Comparison of ENCODE assay signal across 7 mouse cellular contexts in the genomic region with DNA sequence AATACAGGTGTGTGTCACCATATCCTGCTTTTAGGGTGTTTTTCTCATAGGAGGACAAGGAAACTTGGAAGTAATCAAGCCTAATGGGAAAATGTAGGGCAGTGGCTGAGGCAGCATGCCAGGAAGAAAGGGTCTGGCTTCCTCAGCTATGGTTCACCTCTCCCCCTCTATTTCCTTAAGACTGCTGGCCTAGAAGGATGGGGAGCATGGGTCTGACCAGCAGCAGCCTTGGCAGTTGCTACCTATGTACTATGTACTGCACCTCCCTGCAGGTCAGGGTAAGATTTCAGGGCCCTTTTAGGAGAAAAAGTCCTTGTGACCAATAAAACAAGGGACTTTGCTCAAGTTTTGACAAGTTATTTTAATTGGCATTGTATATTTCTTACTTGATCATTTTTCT. TPM values are rescaled to one million over a fixed set of nuclear protein-coding genes. Genes with fewer than 3 reads are reported as not detected.
DNase-seq lines count a peak whose midpoint lies in the region; ATAC-seq and TF ChIP-seq lines count a peak whose summit lies in the region.

No protein-coding gene starts in this region.

- no peak for TF ChIP-seq POLR2A in limb, embryonic 14.5 days (IDR thresholded peaks at IDR 0.05; ENCODE audit: borderline replicate concordance, extremely low read depth, insufficient read depth, insufficient read length)

- DNase-seq in lung, embryonic 14.5 days, result no peak
- DNase-seq in lung, postnatal 14 days, result no peak
- no peak for DNase-seq in limb, embryonic 14.5 days (ENCODE audit: low spot score)
- DNase-seq in adrenal gland, adult 2 months, result no peak
- DNase-seq in gastrocnemius, postnatal 36 days, result no peak

- no peaks in the 10 kb centered on the region for H3K27me3 ChIP-seq in lung, embryonic 14.5 days (ENCODE audit: insufficient read depth, low read length)
- no peaks in the 10 kb centered on the region for H3K27me3 ChIP-seq in forebrain, embryonic 13.5 days
- no peaks in the 10 kb centered on the region for H3K27me3 ChIP-seq in limb, embryonic 14.5 days (ENCODE audit: control insufficient read depth, insufficient read depth, low read length)
- H3K27me3 ChIP-seq in stomach, embryonic 14.5 days (ENCODE audit: control insufficient read depth, insufficient read depth, low read length), result no peaks in the 10 kb centered on the region

- no peak for ATAC-seq in lung, embryonic 14.5 days (ENCODE audit: insufficient read depth)
- no peak for ATAC-seq in forebrain, embryonic 13.5 days
- ATAC-seq in limb, embryonic 14.5 days (ENCODE audit: low FRiP score, low read depth), result no peak
- no peak for ATAC-seq in stomach, embryonic 14.5 days (ENCODE audit: insufficient number of reproducible peaks, insufficient read depth, low FRiP score, low read depth)

- peak overlapping the region; percentile 91 for H3K4me2 ChIP-seq in lung, embryonic 14.5 days
- H3K4me2 ChIP-seq in forebrain, embryonic 13.5 days, result peak overlapping the region; percentile 91
- peak overlapping the region; percentile 80 for H3K4me2 ChIP-seq in limb, embryonic 14.5 days (replicated peaks; ENCODE audit: low read depth, low read length, severe bottlenecking)
- peak overlapping the region; percentile 81; the same call in 1 of the 2 replicates for H3K4me2 ChIP-seq in stomach, embryonic 14.5 days (replicated peaks; ENCODE audit: low read depth, low read length)

- no peak overlapping the region; the same call in 1 of the 2 replicates for H3K9ac ChIP-seq in lung, embryonic 14.5 days
- peak overlapping the region; percentile 73; the same call in 1 of the 2 replicates for H3K9ac ChIP-seq in forebrain, embryonic 13.5 days
- no peak overlapping the region for H3K9ac ChIP-seq in limb, embryonic 14.5 days (ENCODE audit: low read depth, low read length, severe bottlenecking)
- H3K9ac ChIP-seq in stomach, embryonic 14.5 days (replicated peaks; ENCODE audit: low read depth, low read length), result no peak overlapping the region

- TF ChIP-seq CTCF in lung, embryonic 14.5 days (IDR thresholded peaks at IDR 0.05; ENCODE audit: low read depth), result no peak

- H3K9me3 ChIP-seq in lung, embryonic 14.5 days (ENCODE audit: low read depth, low read length), result no peaks in the 10 kb centered on the region
- no peaks in the 10 kb centered on the region for H3K9me3 ChIP-seq in forebrain, embryonic 13.5 days (replicated peaks)
- H3K9me3 ChIP-seq in limb, embryonic 14.5 days (ENCODE audit: control insufficient read depth, low read length), result no peaks in the 10 kb centered on the region
- H3K9me3 ChIP-seq in stomach, embryonic 14.5 days (ENCODE audit: control insufficient read depth, low read depth, low read length), result no peaks in the 10 kb centered on the region

- peak overlapping the region; percentile 78; the same call in 1 of the 2 replicates for H3K4me3 ChIP-seq in lung, embryonic 14.5 days (ENCODE audit: low read depth, low read length)
- peak overlapping the region; percentile 74; the same call in 1 of the 2 replicates for H3K4me3 ChIP-seq in forebrain, embryonic 13.5 days
- H3K4me3 ChIP-seq in limb, embryonic 14.5 days (replicated peaks; ENCODE audit: low read length), result peak overlapping the region; percentile 75; the same call in 1 of the 2 replicates
- peak overlapping the region; percentile 87; the same call in 1 of the 2 replicates for H3K4me3 ChIP-seq in stomach, embryonic 14.5 days (ENCODE audit: low read depth, low read length)

- H3K4me1 ChIP-seq in lung, embryonic 14.5 days (ENCODE audit: insufficient read depth), result no peaks in the 10 kb centered on the region
- peaks cover 16% of the 10 kb centered on the region for H3K4me1 ChIP-seq in forebrain, embryonic 13.5 days
- peaks cover 9% of the 10 kb centered on the region; the same call in 1 of the 2 replicates for H3K4me1 ChIP-seq in limb, embryonic 14.5 days (ENCODE audit: control insufficient read depth, insufficient read depth, low read length)
- H3K4me1 ChIP-seq in stomach, embryonic 14.5 days (ENCODE audit: control insufficient read depth, insufficient read depth, low read length), result no peaks in the 10 kb centered on the region

- H3K36me3 ChIP-seq in lung, embryonic 14.5 days (ENCODE audit: insufficient read depth), result peaks cover 54% of the 10 kb centered on the region
- peaks cover 48% of the 10 kb centered on the region for H3K36me3 ChIP-seq in forebrain, embryonic 13.5 days (ENCODE audit: poor library complexity, severe bottlenecking)
- peaks cover 39% of the 10 kb centered on the region for H3K36me3 ChIP-seq in limb, embryonic 14.5 days (ENCODE audit: control insufficient read depth, insufficient read depth, low read length)
- H3K36me3 ChIP-seq in stomach, embryonic 14.5 days (ENCODE audit: control insufficient read depth, insufficient read depth, low read length), result peaks cover 36% of the 10 kb centered on the region

- intact Hi-C loops in gastrocnemius, postnatal 36 days (cut with DNase I), result loop anchor here (2.0 to 5.0 kb wide), 3 partner anchors 37 to 202 kb away; a partner anchor contains a TSS

- H3K27ac ChIP-seq in lung, embryonic 14.5 days (ENCODE audit: low read depth), result no peak overlapping the region
- H3K27ac ChIP-seq in forebrain, embryonic 13.5 days, result no peak overlapping the region
- H3K27ac ChIP-seq in limb, embryonic 14.5 days (replicated peaks; ENCODE audit: low read depth, low read length), result no peak overlapping the region
- H3K27ac ChIP-seq in stomach, embryonic 14.5 days (ENCODE audit: low read length), result no peak overlapping the region

RNA-seq across cellular contexts. Expression of a gene that starts 0.8 kb away (rescaled TPM):
- polyA plus RNA-seq in lung, embryonic 14.5 days (2014; fragmentation: Nextera tagmentation; extraction: Ambion mirVana), result 44.2 and 45.2 TPM in 2 replicates
- 51.6 and 54.3 TPM in 2 replicates for polyA plus RNA-seq in forebrain, embryonic 13.5 days (2015; fragmentation: Nextera tagmentation; extraction: Ambion mirVana)
- polyA plus RNA-seq in limb, embryonic 14.5 days (2012; rRNA removed), result 177 and 268 TPM in 2 replicates
- 41.3 and 46.7 TPM in 2 replicates for polyA plus RNA-seq in limb, embryonic 14.5 days (2014; fragmentation: Nextera tagmentation; extraction: Ambion mirVana)
- polyA plus RNA-seq in stomach, embryonic 14.5 days (2014; fragmentation: Nextera tagmentation; extraction: Ambion mirVana), result 43.7 and 45.3 TPM in 2 replicates
- total RNA-seq in adrenal gland, adult 2 months (2021), result 100 to 1,000 TPM in 1 of 2 experiments, 10 to 100 TPM in 1; 93.3 to 141 TPM
- 352 and 416 TPM in 2 replicates for polyA plus RNA-seq in adrenal gland, adult 2 months (2012; rRNA removed)
- 10 to 100 TPM; 24.9 to 38.3 TPM for total RNA-seq in gastrocnemius, postnatal 36 days (2021)

RNA-seq across cellular contexts. Expression of a gene that starts 18.5 kb away (rescaled TPM):
- polyA plus RNA-seq in lung, embryonic 14.5 days (2014; fragmentation: Nextera tagmentation; extraction: Ambion mirVana), result 5.9 and 7.1 TPM in 2 replicates
- 6.5 and 8.2 TPM in 2 replicates for polyA plus RNA-seq in forebrain, embryonic 13.5 days (2015; fragmentation: Nextera tagmentation; extraction: Ambion mirVana)
- polyA plus RNA-seq in limb, embryonic 14.5 days (2012; rRNA removed), result 13.5 and 15.4 TPM in 2 replicates
- 5.4 and 7.5 TPM in 2 replicates for polyA plus RNA-seq in limb, embryonic 14.5 days (2014; fragmentation: Nextera tagmentation; extraction: Ambion mirVana)
- 7.0 and 10.2 TPM in 2 replicates for polyA plus RNA-seq in stomach, embryonic 14.5 days (2014; fragmentation: Nextera tagmentation; extraction: Ambion mirVana)
- 10 to 100 TPM; 10.3 TPM for total RNA-seq in adrenal gland, adult 2 months (2021)
- polyA plus RNA-seq in adrenal gland, adult 2 months (2012; rRNA removed), result 17.7 and 22.5 TPM in 2 replicates
- total RNA-seq in gastrocnemius, postnatal 36 days (2021), result 1 to 10 TPM; 4.9 to 6.9 TPM

RNA-seq across cellular contexts. Expression of a gene that starts 28.5 kb away (rescaled TPM):
- 78.5 and 79.2 TPM in 2 replicates for polyA plus RNA-seq in lung, embryonic 14.5 days (2014; fragmentation: Nextera tagmentation; extraction: Ambion mirVana)
- polyA plus RNA-seq in forebrain, embryonic 13.5 days (2015; fragmentation: Nextera tagmentation; extraction: Ambion mirVana), result 155 and 164 TPM in 2 replicates
- 125 and 147 TPM in 2 replicates for polyA plus RNA-seq in limb, embryonic 14.5 days (2012; rRNA removed)
- 93.2 and 95.2 TPM in 2 replicates for polyA plus RNA-seq in limb, embryonic 14.5 days (2014; fragmentation: Nextera tagmentation; extraction: Ambion mirVana)
- polyA plus RNA-seq in stomach, embryonic 14.5 days (2014; fragmentation: Nextera tagmentation; extraction: Ambion mirVana), result 91.9 and 94.8 TPM in 2 replicates
- 10 to 100 TPM; 47.5 to 59.8 TPM for total RNA-seq in adrenal gland, adult 2 months (2021)
- 176 and 182 TPM in 2 replicates for polyA plus RNA-seq in adrenal gland, adult 2 months (2012; rRNA removed)
- 10 to 100 TPM; 26.4 to 32.4 TPM for total RNA-seq in gastrocnemius, postnatal 36 days (2021)

RNA-seq across cellular contexts. Expression of a gene that starts 57.8 kb away (rescaled TPM):
- polyA plus RNA-seq in lung, embryonic 14.5 days (2014; fragmentation: Nextera tagmentation; extraction: Ambion mirVana), result 49.2 and 52.1 TPM in 2 replicates
- polyA plus RNA-seq in forebrain, embryonic 13.5 days (2015; fragmentation: Nextera tagmentation; extraction: Ambion mirVana), result 33.8 and 43.9 TPM in 2 replicates
- 77.0 and 121 TPM in 2 replicates for polyA plus RNA-seq in limb, embryonic 14.5 days (2012; rRNA removed)
- 35.7 and 39.0 TPM in 2 replicates for polyA plus RNA-seq in limb, embryonic 14.5 days (2014; fragmentation: Nextera tagmentation; extraction: Ambion mirVana)
- 42.7 and 46.4 TPM in 2 replicates for polyA plus RNA-seq in stomach, embryonic 14.5 days (2014; fragmentation: Nextera tagmentation; extraction: Ambion mirVana)
- total RNA-seq in adrenal gland, adult 2 months (2021), result 10 to 100 TPM; 46.2 to 49.2 TPM
- 71.0 and 101 TPM in 2 replicates for polyA plus RNA-seq in adrenal gland, adult 2 months (2012; rRNA removed)
- 10 to 100 TPM; 14.3 to 21.3 TPM for total RNA-seq in gastrocnemius, postnatal 36 days (2021)
